Mouse (Mus musculus) adrenal gland, adult (tissue): Measurements from ENCODE around the gene Sox6.

Experiments
- DNase-seq, 2 experiments: peaks; one replicate each; pipeline ENCODE4 v3.0.0; 2022 to 2023; ENCODE audit warnings: low spot score in 1 of 2; ENCODE audit not compliant: inconsistent age in 2 of 2

The Sox6 gene

GRCm38 (mm10) chr7:115988109-115988779, 50.4 kb downstream of the Sox6 start:
- DNase-seq: no peak

GRCm38 (mm10) chr7:115985716-115986115, 52.9 kb downstream of the Sox6 start:
- no peak for DNase-seq

- no peak for DNase-seq
Observed at GRCm38 (mm10) chr7:115984076-115984475, 54.5 kb downstream of the Sox6 start.

- no peak for DNase-seq
Observed at GRCm38 (mm10) chr7:115979813-115980512, 58.6 kb downstream of the Sox6 start.

- no peak for DNase-seq
Observed at GRCm38 (mm10) chr7:115974518-115974917, 64.1 kb downstream of the Sox6 start.

- peak in 1 of 2 experiments; percentile 66 for DNase-seq
Observed at GRCm38 (mm10) chr7:115967186-115967585, 71.4 kb downstream of the Sox6 start.

- DNase-seq: no peak
Observed at GRCm38 (mm10) chr7:115966181-115966580, 72.4 kb downstream of the Sox6 start.

- no peak for DNase-seq
Observed at GRCm38 (mm10) chr7:115953046-115953445, 85.5 kb downstream of the Sox6 start.

- no peak for DNase-seq
Observed at GRCm38 (mm10) chr7:115952235-115952634, 86.4 kb downstream of the Sox6 start.

GRCm38 (mm10) chr7:115951689-115952088, 86.9 kb downstream of the Sox6 start:
- DNase-seq: no peak

- no peak for DNase-seq
Observed at GRCm38 (mm10) chr7:115947916-115948315, 90.7 kb downstream of the Sox6 start.

GRCm38 (mm10) chr7:115946559-115946958, 92.0 kb downstream of the Sox6 start:
- no peak for DNase-seq

- DNase-seq: no peak
Observed at GRCm38 (mm10) chr7:115945516-115945915, 93.1 kb downstream of the Sox6 start.

- no peak for DNase-seq
Observed at GRCm38 (mm10) chr7:115944250-115944649, 94.3 kb downstream of the Sox6 start.

GRCm38 (mm10) chr7:115941766-115942165, 96.8 kb downstream of the Sox6 start:
- no peak for DNase-seq

GRCm38 (mm10) chr7:115939292-115939691, 99.3 kb downstream of the Sox6 start:
- DNase-seq: peak in 1 of 2 experiments; percentile 30

- no peak for DNase-seq
Observed at GRCm38 (mm10) chr7:115936908-115937307, 101.7 kb downstream of the Sox6 start.

GRCm38 (mm10) chr7:115915338-115915737, 123.3 kb downstream of the Sox6 start:
- no peak for DNase-seq

GRCm38 (mm10) chr7:115910313-115910712, 128.3 kb downstream of the Sox6 start:
- no peak for DNase-seq

- DNase-seq: no peak
Observed at GRCm38 (mm10) chr7:115904798-115905207, 133.8 kb downstream of the Sox6 start.

- DNase-seq: no peak
Observed at GRCm38 (mm10) chr7:115903931-115904797, 134.4 kb downstream of the Sox6 start.

GRCm38 (mm10) chr7:115903368-115903767, 135.2 kb downstream of the Sox6 start:
- no peak for DNase-seq
